Mouse (Mus musculus) liver, postnatal 0 days (tissue): Measurements from ENCODE around the gene Krt18.

ENCODE experiments used
- CTCF ChIP-seq: sonication (generic); IDR thresholded peaks from 2 replicates; pipeline ENCODE4 v1.5.1; 2016; ENCODE audit warnings: antibody characterized with exemption, low read depth
- EP300 ChIP-seq: IDR thresholded peaks from 2 replicates; pipeline ENCODE4 v1.6.1; 2016; ENCODE audit warnings: antibody characterized with exemption, low read depth, mild to moderate bottlenecking

DNA sequence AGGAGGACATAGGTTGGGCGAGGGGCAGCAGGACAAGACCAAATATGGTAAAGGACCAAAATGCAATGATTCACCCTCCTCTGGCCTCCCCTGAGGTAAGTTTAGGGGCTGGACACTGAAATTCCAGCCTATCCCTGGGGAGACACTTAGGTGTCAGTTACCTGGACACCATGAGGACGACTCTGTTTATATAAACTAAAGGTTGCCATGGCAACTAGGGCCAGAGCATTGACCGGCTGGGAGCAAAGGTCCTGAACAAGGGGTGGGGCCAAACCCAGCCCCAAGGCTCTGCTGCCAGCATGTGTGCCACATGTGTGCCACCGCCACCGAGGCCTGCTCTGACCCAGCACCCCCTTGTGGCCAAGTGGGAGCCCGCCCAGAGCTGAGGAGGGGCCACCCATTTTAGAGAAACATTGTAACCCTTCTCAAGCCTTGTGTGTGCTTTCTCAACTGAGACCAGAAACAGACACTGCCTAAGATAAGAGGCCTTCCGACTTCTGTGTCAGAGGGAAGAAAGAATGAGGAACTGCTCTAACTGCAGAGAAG lies 10.0 kb upstream of the Krt18 start:
- TF ChIP-seq CTCF (peak; percentile 79), EP300 (no peak)
